Mouse (Mus musculus): Measurements from ENCODE around the gene Dusp10. TPM values are rescaled to one million over a fixed set of nuclear protein-coding genes. Genes with fewer than 3 reads are reported as not detected.

Gene Dusp10
- total RNA-seq, 2 experiments from 2014 or later = 13.1 to 13.2 TPM

GRCm38 (mm10) chr1:184052331-184052730, 39.2 kb downstream of the Dusp10 start:
- no peak for DNase-seq (ENCODE audit: low spot score in 2 of 2)

DNA sequence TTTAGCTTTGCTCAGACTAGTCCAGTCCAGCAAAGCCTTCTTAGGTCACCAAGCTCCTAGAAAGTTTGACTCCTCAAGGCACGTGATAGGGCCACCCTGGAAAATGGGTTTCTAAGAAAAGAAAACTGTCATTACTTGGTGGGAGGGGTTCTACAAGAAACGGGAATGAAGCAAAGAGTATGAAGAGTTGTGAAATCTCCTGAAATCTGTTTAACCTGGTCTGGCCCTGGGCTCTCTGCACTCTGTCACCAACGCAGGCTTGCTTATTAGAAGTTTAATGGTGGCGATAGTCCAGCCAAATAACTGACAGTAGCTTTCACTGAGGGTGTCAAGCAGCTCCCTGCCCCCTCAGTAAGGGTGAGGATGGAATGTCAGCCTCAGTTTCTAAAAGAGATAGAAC, 40.0 kb downstream of the Dusp10 start:
- DNase-seq (ENCODE audit: low spot score in 2 of 2) = no peak

GRCm38 (mm10) chr1:184053711-184054110, 40.6 kb downstream of the Dusp10 start:
- DNase-seq (ENCODE audit: low spot score in 2 of 2) = no peak

GRCm38 (mm10) chr1:184054176-184054575, 41.1 kb downstream of the Dusp10 start:
- no peak for DNase-seq (ENCODE audit: low spot score in 2 of 2)

DNA sequence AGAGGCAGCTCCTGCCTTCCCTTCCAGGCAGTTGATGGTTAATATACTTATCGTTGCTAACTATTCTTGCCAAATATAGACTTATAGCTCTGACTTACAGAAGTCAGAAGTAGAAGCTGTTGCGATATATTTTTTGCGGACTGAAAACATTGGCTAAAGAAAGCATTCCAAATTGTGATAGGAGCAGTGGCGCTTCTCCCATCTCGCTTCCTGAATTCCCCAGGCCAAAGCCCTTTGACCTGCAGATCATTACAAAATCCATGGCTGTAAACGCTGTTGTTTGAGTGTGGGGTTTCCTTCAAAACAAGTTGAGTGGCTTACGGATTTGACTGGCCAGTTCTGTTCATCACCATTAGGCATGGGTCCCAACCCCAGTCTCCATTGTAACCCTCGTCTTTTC, 45.1 kb downstream of the Dusp10 start:
- no peak for DNase-seq (ENCODE audit: low spot score in 2 of 2)

- no peak for DNase-seq (ENCODE audit: low spot score in 2 of 2)
These were observed 46.7 kb downstream of the Dusp10 start for GRCm38 (mm10) chr1:184059814-184060213.

DNA sequence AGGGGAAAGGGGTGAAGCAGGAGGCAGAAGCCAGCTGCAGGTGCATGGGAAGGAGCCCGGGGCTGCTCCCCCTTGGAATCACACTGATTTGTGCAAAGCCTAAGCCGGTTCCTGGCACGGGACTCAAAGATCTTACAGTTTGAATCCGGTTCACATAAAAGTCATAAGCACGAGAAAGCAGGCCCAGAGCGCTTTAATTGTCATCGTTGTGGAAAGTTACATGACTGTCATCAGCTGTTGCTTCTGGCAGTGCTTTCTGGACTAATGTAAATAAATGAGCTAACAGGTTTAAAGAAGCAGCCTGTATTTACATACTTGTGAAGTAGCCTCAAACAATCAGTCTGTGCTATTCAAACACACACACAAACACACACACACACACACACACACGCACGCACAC, 47.3 kb downstream of the Dusp10 start:
- no peak for DNase-seq (ENCODE audit: low spot score in 2 of 2)

GRCm38 (mm10) chr1:184060828-184061734, 48.0 kb downstream of the Dusp10 start:
- no peak for DNase-seq (ENCODE audit: low spot score in 2 of 2)

DNA sequence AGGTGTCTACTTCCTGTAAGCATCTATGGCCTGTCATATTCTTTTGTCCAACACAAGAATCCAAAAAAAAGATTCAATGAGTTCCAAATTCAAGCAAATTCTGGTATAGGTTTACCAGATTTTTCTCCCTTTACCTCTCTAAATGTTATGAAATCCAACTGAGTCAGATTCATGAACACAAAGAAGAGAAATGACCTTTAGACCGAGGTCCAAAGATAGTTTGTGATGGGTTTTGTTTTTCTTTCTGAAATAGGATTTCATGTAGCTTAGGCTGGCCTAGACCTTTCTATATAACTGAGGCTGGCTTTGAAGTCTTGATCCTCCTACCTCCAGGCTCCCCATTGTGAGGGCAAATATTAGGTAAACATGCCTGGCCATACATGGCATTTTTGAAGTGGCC, 48.8 kb downstream of the Dusp10 start:
- no peak for DNase-seq (ENCODE audit: low spot score in 2 of 2)

GRCm38 (mm10) chr1:184064306-184064705, 51.2 kb downstream of the Dusp10 start:
- no peak for DNase-seq (ENCODE audit: low spot score in 2 of 2)

DNA sequence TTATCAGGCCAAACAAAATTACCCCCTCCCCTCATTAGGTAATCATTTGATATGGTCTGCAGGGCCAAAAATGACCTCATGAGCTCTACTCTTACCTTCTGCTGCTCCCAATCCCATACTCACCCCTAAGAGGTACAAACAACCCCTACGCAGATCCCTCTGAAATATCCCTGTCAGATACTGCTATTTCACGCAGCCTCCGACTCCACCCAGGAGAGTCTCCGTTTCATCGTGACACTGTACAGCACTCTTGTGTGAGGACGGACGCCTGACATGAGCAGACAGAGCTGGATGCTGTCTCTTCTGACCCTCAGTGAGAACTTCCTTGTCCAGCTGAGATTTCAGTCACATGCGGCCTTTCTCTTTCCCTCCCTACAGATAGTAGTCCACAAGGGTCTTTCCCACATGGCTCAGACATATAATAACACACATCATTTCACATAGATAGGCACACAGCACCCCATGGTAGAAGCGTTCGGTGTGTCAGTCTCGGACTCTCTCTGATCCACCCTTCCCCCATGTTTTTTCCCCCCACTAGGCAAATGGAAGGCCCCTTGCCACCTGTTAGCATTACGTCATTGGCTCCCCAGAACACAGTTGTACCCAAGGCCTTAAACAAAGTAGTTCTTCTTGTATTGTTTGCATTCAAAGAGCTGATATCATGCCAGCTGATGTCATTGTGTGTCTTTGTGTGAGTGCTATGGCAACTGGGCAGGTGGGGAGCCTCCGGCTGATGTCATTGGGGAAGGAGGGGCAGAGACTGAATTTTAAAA, 52.7 kb downstream of the Dusp10 start:
- DNase-seq (ENCODE audit: low spot score in 2 of 2) = no peak

GRCm38 (mm10) chr1:184066460-184067287, 53.6 kb downstream of the Dusp10 start:
- no peak for DNase-seq (ENCODE audit: low spot score in 2 of 2)

DNA sequence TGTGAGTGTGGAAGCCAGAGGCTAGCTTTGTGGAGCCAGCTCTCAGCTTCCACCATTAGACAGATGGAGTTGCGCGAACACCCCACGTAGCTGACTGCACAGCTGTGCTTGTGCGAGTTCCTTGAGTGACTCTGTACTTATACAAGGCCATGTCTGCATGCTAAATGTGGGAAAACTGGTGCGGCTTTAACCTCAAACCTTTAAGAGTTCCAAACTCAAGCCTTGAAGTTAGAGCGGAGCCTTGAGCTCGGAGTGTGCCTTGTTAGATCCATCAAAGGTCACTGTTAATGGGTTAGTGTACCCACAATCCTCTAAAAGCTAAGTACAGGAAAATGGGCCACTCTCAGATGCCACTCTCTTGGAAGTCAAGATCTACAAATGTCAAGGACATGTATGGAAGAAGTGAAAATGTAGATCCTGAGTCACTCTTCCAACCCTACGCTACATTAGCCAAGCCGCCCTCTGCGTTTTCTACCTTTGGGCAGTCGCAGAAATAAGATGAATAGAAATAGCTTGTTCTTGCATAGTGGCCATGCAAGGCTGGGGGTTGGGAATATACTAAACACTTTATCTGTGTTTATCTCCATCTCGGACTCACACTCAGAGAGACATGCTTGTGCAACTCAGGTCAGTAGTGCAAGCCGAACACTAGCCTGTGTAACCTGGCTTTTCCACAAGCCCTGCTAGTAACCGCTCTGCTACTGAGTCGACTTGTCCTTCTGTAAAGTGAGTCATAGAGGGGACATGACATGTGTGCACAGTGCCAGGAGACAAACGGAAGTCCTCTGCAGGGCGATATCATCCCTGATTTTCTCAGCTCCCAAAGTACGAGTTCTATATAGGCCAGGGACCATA, 54.8 kb downstream of the Dusp10 start:
- no peak for DNase-seq (ENCODE audit: low spot score in 2 of 2)

DNA sequence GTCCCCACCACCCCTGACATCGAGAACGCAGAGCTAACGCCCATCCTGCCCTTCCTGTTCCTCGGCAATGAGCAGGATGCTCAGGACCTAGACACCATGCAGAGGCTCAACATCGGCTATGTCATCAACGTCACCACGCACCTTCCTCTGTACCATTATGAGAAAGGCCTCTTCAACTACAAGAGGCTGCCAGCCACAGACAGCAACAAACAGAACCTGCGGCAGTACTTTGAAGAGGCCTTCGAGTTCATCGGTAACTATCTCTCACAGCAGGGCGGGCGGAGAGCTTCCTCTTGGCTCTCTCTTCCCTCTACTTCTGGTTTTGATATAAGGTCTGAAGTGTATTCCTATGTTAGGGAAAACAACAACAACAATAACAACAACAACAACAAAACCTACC, 55.9 kb downstream of the Dusp10 start:
- DNase-seq (ENCODE audit: low spot score in 2 of 2) = no peak

DNA sequence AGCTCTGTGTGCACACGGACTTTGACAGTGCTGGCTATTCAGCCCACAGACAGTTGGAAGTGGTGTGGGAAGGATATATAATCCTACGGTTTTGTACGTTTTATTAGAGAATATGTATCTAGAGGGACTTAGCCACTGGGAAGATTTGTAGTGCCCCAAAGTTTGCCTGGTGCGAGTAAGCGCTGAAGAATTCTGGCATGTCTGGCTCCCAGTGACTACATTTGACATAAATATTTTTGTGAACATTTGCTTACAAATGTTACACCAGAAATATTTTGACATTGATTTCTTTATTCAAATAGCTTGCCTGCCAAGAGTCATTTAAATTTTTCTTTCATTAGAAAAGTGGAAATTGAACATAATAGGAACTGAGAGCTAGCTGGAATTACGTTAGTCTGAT, 63.0 kb downstream of the Dusp10 start:
- DNase-seq (ENCODE audit: low spot score in 2 of 2) = no peak

- DNase-seq (ENCODE audit: low spot score in 2 of 2) = no peak
These were observed 63.7 kb downstream of the Dusp10 start for GRCm38 (mm10) chr1:184076756-184077155.

GRCm38 (mm10) chr1:184079304-184079703, 66.2 kb downstream of the Dusp10 start:
- DNase-seq (ENCODE audit: low spot score in 2 of 2) = no peak

DNA sequence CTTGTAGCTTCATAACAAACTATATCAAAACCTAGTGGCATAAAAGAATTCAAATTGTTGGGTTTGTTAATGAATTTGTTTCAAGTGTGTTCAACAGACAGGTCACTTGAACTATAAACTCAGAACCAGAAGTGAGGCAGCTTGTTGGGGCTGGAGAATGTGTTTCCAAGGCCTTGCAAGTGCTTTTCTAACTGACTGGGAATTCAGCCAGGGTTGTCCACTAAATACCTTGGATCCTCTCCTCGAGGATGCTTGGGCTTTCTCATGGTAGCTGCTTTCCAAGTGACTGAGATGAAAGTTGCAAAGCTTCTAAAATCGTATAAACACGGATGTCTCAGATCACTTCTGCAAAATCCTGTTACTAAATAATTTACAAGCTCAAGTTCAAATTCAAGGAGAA, 69.6 kb downstream of the Dusp10 start:
- no peak for DNase-seq (ENCODE audit: low spot score in 2 of 2)

GRCm38 (mm10) chr1:184083166-184083565, 70.1 kb downstream of the Dusp10 start:
- DNase-seq (ENCODE audit: low spot score in 2 of 2) = no peak

GRCm38 (mm10) chr1:184084961-184085360, 71.9 kb downstream of the Dusp10 start:
- DNase-seq (ENCODE audit: low spot score in 2 of 2) = no peak

Measured in adrenal gland, postnatal 4 days (tissue).